Mouse (Mus musculus) mouse trophoblast stem cell (cell line): ENCODE data around the gene Arrb2.

Experiments
- in situ Hi-C, 2 experiments: fragments of 300-500 bp; cut with MseI, MboI; formaldehyde crosslinking; loops; 2 replicates in 1 of 2; 3 replicates in 1 of 2; pipeline ENCODE4 v1.15.1; 2025

Gene Arrb2

GRCm38 (mm10) chr11:70489684-70490083 is 57.2 kb downstream of the Arrb2 start:
- in situ Hi-C loops, result no loop called here
